Mouse (Mus musculus): Measurements from ENCODE around the gene Nelfb.

GRCm38 (mm10) chr2:25168665-25168978 is 42.7 kb downstream of the Nelfb start:
- TF ChIP-seq GATA1 (IDR thresholded peaks at IDR 0.05; ENCODE audit: borderline replicate concordance, low read length) (no peak), FLI1 (IDR thresholded peaks at IDR 0.05; ENCODE audit: low read length) (no peak)
